Mouse (Mus musculus) brain, adult 10 weeks (tissue): ENCODE measurements around the gene Ndufv3. TPM values are rescaled to one million over a fixed set of nuclear protein-coding genes. Genes with fewer than 3 reads are reported as not detected.

Experiments used
- polyA plus RNA-seq: library from polyadenylated mRNA; stranded (reverse); fragments of 350-450 nt; fragmentation: Illumina TruSeq; extraction: RNeasy Lipid Tissue Mini Kit (QIAGEN cat#74804); gene quantifications from one replicate; pipeline ENCODE4 v1.2.3, GENCODE M21; 2015; ENCODE audit warnings: low read depth, low replicate concordance

Gene Ndufv3
- 368 TPM for polyA plus RNA-seq

DNA sequence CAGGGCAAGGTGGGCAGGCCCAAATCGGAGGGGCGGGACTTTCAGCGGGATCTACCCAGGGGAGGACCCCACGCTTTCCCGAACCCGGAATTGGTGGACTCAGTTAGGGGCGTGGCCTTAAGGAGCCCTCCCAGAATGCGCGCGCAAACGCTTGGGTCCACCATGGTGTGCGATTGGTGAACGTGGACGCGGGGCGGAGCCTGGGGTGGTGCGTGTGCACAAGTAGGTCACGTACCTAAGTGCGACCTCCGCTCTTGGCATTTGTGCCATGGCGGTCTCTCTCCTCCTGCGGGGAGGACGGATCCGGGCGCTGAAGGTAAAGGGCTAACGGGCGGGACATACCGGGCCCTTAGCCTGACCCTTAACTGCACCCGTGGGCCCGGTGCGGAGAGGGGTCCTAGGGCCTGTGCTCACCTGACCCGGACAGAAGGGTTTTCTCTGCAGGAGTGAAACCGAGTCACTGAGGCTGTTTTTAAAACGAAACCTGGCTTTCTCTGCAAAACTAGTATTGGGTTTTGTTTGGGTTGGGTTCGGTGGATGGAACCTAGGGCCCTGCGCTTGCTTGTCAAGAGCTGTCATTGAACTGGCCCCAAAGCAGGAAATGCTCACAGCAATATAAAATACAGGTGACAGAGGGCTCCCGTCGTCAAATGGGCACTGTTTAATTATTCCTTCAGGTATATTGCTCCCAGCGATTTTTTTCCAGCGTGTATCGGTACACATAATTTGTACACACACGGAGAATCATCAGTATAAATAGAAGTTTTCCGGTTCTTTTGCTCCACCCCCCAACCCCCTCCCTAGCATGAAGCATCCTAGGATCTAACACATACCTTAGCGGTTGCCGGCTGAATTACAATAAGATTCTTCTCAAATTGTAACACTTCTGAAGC is at the start of gene Ndufv3, which contains the start of gene Wdr4:
Ndufv3 (plus strand) TSS at position 170 of the 893 bp plus-strand sequence.
Wdr4 (minus strand) TSS at position 35 of the 893 bp plus-strand sequence.

DNA sequence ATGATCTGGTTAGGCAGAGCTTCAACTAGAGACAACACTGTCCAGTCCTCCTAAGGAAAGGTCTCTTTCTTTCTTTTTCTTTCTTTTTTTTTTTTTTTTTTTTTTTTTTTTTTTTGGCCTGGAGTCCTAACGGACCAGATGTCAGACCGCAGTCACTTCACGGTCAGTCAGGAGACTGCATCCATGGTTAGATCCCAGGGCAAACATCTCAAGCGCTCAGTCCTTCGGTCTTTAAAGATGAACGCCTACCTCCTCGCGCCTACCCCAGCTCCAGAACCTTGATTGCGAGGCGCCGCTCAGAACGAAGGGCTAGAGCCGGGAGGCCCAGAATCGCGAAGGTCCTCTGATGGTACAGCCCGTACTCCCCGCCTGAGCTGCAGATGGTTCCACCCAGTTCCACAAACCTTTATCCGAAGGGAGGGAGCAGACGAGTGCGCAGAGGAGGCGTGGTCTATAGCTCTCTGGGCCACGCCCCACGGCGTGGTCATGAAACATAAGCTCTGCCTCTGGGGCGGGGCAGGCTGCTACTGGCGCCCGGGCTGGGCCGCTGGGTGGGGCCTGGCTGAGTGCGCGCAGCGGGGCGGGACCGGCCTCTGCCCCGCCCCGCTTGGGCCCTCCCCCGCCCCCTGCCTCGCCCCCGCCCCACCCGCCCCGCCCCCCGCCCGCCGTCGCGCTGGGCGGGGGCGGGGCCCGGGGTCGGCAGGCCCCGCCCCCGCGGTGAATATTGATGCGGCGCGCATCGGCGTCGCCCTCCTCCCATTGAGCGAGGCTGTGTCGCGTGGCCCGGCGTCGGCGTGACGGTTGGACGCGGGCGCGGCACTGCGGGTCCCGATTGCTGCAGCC is 44.3 kb downstream of the Ndufv3 start, which contains the start of gene Pknox1:
Pknox1 (plus strand) TSS at position 720 of the 843 bp plus-strand sequence.

Other genes with a start within 250 kb of the Ndufv3 start
- 10.4 TPM for gene Rsph1, start 242.7 kb upstream of the Ndufv3 start, polyA plus RNA-seq
- gene Slc37a1, start 233.3 kb upstream of the Ndufv3 start, polyA plus RNA-seq = 6.2 TPM
- 22.4 TPM for gene Pde9a, start 133.9 kb upstream of the Ndufv3 start, polyA plus RNA-seq
- 18.9 TPM for gene Wdr4, start 135 bp upstream of the Ndufv3 start, polyA plus RNA-seq
- 8.9 TPM for gene Pknox1, start 44.6 kb downstream of the Ndufv3 start, polyA plus RNA-seq
- gene Cbs, start 117.1 kb downstream of the Ndufv3 start, polyA plus RNA-seq = 33.6 TPM
- gene U2af1, start 138.8 kb downstream of the Ndufv3 start, polyA plus RNA-seq = 119 TPM
- not detected for gene Cryaa, start 157.7 kb downstream of the Ndufv3 start, polyA plus RNA-seq